Mouse (Mus musculus) liver, embryonic 14.5 days (tissue): ENCODE measurements around the gene Uba1.
A peak's percentile ranks its signal among the peaks of the same experiment; 100 is the strongest.

ENCODE experiments used
- CTCF ChIP-seq: IDR thresholded peaks from 2 replicates; pipeline ENCODE4 v1.5.1; 2016; ENCODE audit warnings: antibody characterized with exemption, low read depth, control low read depth
- EP300 ChIP-seq: IDR thresholded peaks from 2 replicates; pipeline ENCODE4 v1.6.1; 2016; ENCODE audit warnings: antibody characterized with exemption, low read depth

GRCm38 (mm10) chrX:20688615-20689014, 30.5 kb downstream of the Uba1 start:
- peak; percentile 43 for TF ChIP-seq CTCF
- TF ChIP-seq EP300 = no peak
